ENCODE assay signal across 7 mouse cellular contexts in genomic region chr1:62795307-62796037, GRCm38 (mm10).
DNase-seq lines count a peak whose midpoint lies in the region; ATAC-seq and TF ChIP-seq lines count a peak whose summit lies in the region.

No protein-coding gene starts in this region.

- WGBS in hindbrain, embryonic 15.5 days = 19% methylated on average over 28 of the region's 28 CpGs
- WGBS in limb, embryonic 11.5 days = 33% methylated on average over 28 of the region's 28 CpGs

- TF ChIP-seq CTCF in E14TG2a.4 (conservative IDR thresholded peaks at IDR 0.05; ENCODE audit: low read length) = peak; percentile 9; the same call in 1 of the 2 replicates

- peak overlapping the region; percentile 74 for H3K4me3 ChIP-seq in E14TG2a.4 (replicated peaks; ENCODE audit: low read length)
- peak overlapping the region; percentile 13 for H3K4me3 ChIP-seq in hindbrain, embryonic 15.5 days
- peak overlapping the region; percentile 14; the same call in 1 of the 2 replicates for H3K4me3 ChIP-seq in limb, embryonic 11.5 days (ENCODE audit: low read depth, low read length)

- H3K36me3 ChIP-seq in E14TG2a.4 (ENCODE audit: insufficient read depth, low read length) = peaks cover 22% of the 10 kb centered on the region
- no peaks in the 10 kb centered on the region for H3K36me3 ChIP-seq in hindbrain, embryonic 15.5 days
- H3K36me3 ChIP-seq in limb, embryonic 11.5 days (ENCODE audit: control insufficient read depth, insufficient read depth, low read length) = no peaks in the 10 kb centered on the region

- H3K4me1 ChIP-seq in E14TG2a.4 (replicated peaks; ENCODE audit: low read depth, low read length) = peaks cover 48% of the 10 kb centered on the region
- peaks cover 25% of the 10 kb centered on the region for H3K4me1 ChIP-seq in hindbrain, embryonic 15.5 days (replicated peaks)
- H3K4me1 ChIP-seq in limb, embryonic 11.5 days (ENCODE audit: control insufficient read depth, insufficient read depth, low read length) = peaks cover 12% of the 10 kb centered on the region

- peak overlapping the region; percentile 20; the same call in 1 of the 2 replicates for H3K27ac ChIP-seq in hindbrain, embryonic 15.5 days (replicated peaks)
- no peak overlapping the region for H3K27ac ChIP-seq in limb, embryonic 11.5 days (replicated peaks; ENCODE audit: low read depth, low read length)

- ATAC-seq in erythroid progenitor cell, adult 5-6 weeks (replicated peaks; ENCODE audit: low FRiP score, poor library complexity, severe bottlenecking) = 0 out of 2 replicates have a peak, but pooled peaks have one; percentile 52
- peak; percentile 58 for ATAC-seq in hindbrain, embryonic 15.5 days (ENCODE audit: low FRiP score, low read depth)
- ATAC-seq in limb, embryonic 11.5 days (ENCODE audit: insufficient number of reproducible peaks, low FRiP score, low TSS enrichment, low read depth) = peak; percentile 70

- no peaks in the 10 kb centered on the region for H3K9me3 ChIP-seq in E14TG2a.4 (ENCODE audit: low read length)
- no peaks in the 10 kb centered on the region for H3K9me3 ChIP-seq in hindbrain, embryonic 15.5 days
- H3K9me3 ChIP-seq in limb, embryonic 11.5 days (ENCODE audit: control insufficient read depth, low read length) = no peaks in the 10 kb centered on the region

- peak; percentile 73 for DNase-seq in Muller cell, postnatal 12 days (ENCODE audit: inconsistent ontology term)
- peak; percentile 75 for DNase-seq in limb, embryonic 11.5 days (ENCODE audit: low spot score)
- DNase-seq in mesoderm, embryonic 11.5 days (ENCODE audit: low read depth, low spot score) = peak; percentile 56
- DNase-seq in spleen, postnatal 10 days (ENCODE audit: low spot score in 2 of 2) = peak; percentile 12 to 60

- peak overlapping the region; percentile 50 for H3K4me2 ChIP-seq in hindbrain, embryonic 15.5 days
- peak overlapping the region; percentile 26; the same call in 1 of the 2 replicates for H3K4me2 ChIP-seq in limb, embryonic 11.5 days (ENCODE audit: low read depth, severe bottlenecking)

- H3K27me3 ChIP-seq in E14TG2a.4 (ENCODE audit: insufficient read depth, low read length) = no peaks in the 10 kb centered on the region
- no peaks in the 10 kb centered on the region for H3K27me3 ChIP-seq in hindbrain, embryonic 15.5 days
- H3K27me3 ChIP-seq in limb, embryonic 11.5 days (ENCODE audit: control insufficient read depth, insufficient read depth, low read length) = no peaks in the 10 kb centered on the region

- H3K9ac ChIP-seq in hindbrain, embryonic 15.5 days = no peak overlapping the region
- H3K9ac ChIP-seq in limb, embryonic 11.5 days (ENCODE audit: low read length) = no peak overlapping the region

Comparison
In these comparisons a context has a peak if more than half of its experiments do, and no peak if none do; other contexts are left out.
1. H3K4me3 ChIP-seq: peak in every context shown above with its lines; median percentile 74 in E14TG2a.4; 14 in limb, embryonic 11.5 days; 13 in hindbrain, embryonic 15.5 days.